Mouse (Mus musculus) CH12.LX (cell line): ENCODE measurements around the gene Csmd2. TPM values are rescaled to one million over a fixed set of nuclear protein-coding genes. Genes with fewer than 3 reads are reported as not detected.

ENCODE experiments used
- DNase-seq: peaks from one replicate; pipeline ENCODE4 v3.0.0-alpha.2; 2013; ENCODE audit errors: extremely low read depth
- H3K27ac ChIP-seq: 2 replicates; pipeline ENCODE4 v1.5.1; 2012; ENCODE audit warnings: low read depth, mild to moderate bottlenecking, control low read depth, moderate library complexity; ENCODE audit not compliant: insufficient read depth
- H3K27me3 ChIP-seq: replicated peaks from 2 replicates; pipeline ENCODE3; 2012; ENCODE audit warnings: inconsistent platforms
- H3K36me3 ChIP-seq, 2 experiments: replicated peaks in 1 of 2; 2 replicates each; pipeline versions ENCODE3 to v1.6.1; 2012; ENCODE audit warnings: inconsistent platforms in 1 of 2, low read length in 1 of 2, mild to moderate bottlenecking in 1 of 2, mixed read lengths in 1 of 2, moderate library complexity in 1 of 2; ENCODE audit not compliant: control insufficient read depth in 1 of 2, insufficient read depth in 1 of 2
- H3K4me1 ChIP-seq, 2 experiments: 2 replicates each; pipeline ENCODE4 v1.6.1; 2012; ENCODE audit warnings: inconsistent platforms in 1 of 2, moderate library complexity in 1 of 2; ENCODE audit not compliant: insufficient read depth in 2 of 2, control insufficient read depth in 1 of 2
- H3K4me2 ChIP-seq: 2 replicates; pipeline ENCODE4 v1.6.1; 2012; ENCODE audit warnings: low read depth, mild to moderate bottlenecking, control low read depth; ENCODE audit not compliant: poor library complexity, insufficient read depth, severe bottlenecking
- H3K4me3 ChIP-seq, 3 experiments: fragments of 150-350 bp in 1 of 3; sonication (generic) in 1 of 3; replicated peaks in 1 of 3; 2 replicates each; pipeline versions ENCODE3 to v1.5.1; 2011 to 2012; ENCODE audit warnings: low read depth in 2 of 3, low read length in 2 of 3, mild to moderate bottlenecking in 2 of 3, moderate library complexity in 2 of 3, control low read depth in 1 of 3, improper control_type of control experiment in 1 of 3, inconsistent platforms in 1 of 3, mixed read lengths in 1 of 3; ENCODE audit not compliant: poor library complexity in 1 of 3
- H3K79me2 ChIP-seq: replicated peaks from 2 replicates; pipeline ENCODE4 v1.6.1; 2012; ENCODE audit warnings: mild to moderate bottlenecking, moderate library complexity; ENCODE audit not compliant: control insufficient read depth, poor library complexity, insufficient read depth, severe bottlenecking; ENCODE audit errors: extremely low read depth
- H3K9ac ChIP-seq: 2 replicates; pipeline ENCODE4 v1.6.1; 2012; ENCODE audit warnings: low read depth, mild to moderate bottlenecking, control low read depth, moderate library complexity; ENCODE audit not compliant: insufficient read depth
- H3K9me3 ChIP-seq: replicated peaks from 2 replicates; pipeline ENCODE3; 2012; ENCODE audit warnings: low read length, inconsistent platforms, mixed read lengths
- ETS1 ChIP-seq: conservative IDR thresholded peaks from 2 replicates; pipeline ENCODE4 v1.6.1; 2012; ENCODE audit warnings: low read depth, mild to moderate bottlenecking, inconsistent platforms, low read length, improper control_type of control experiment, moderate library complexity
- MAFK ChIP-seq: IDR thresholded peaks from 2 replicates; pipeline ENCODE4 v1.6.1; 2011; ENCODE audit warnings: low read length, improper control_type of control experiment; ENCODE audit not compliant: insufficient replicate concordance
- MAZ ChIP-seq: IDR thresholded peaks from 2 replicates; pipeline ENCODE4 v1.6.1; 2012; ENCODE audit warnings: low read depth, mild to moderate bottlenecking, inconsistent platforms, low read length, improper control_type of control experiment, moderate library complexity
- MYC ChIP-seq: IDR thresholded peaks from 2 replicates; pipeline ENCODE4 v1.6.1; 2011; ENCODE audit warnings: low read depth, mild to moderate bottlenecking, improper control_type of control experiment, low read length
- NRF1 ChIP-seq: IDR thresholded peaks from 2 replicates; pipeline ENCODE4 v1.6.1; 2014; ENCODE audit warnings: low read depth, mild to moderate bottlenecking, inconsistent platforms, low read length, improper control_type of control experiment, moderate library complexity
- POLR2AphosphoS2 ChIP-seq: IDR thresholded peaks from 2 replicates; pipeline ENCODE4 v1.6.1; 2011; ENCODE audit warnings: low read depth, low read length, improper control_type of control experiment
- RAD21 ChIP-seq: IDR thresholded peaks from 2 replicates; pipeline ENCODE4 v1.6.1; 2011; ENCODE audit warnings: low read depth, mild to moderate bottlenecking, low read length, improper control_type of control experiment, moderate library complexity
- SIN3A ChIP-seq: IDR thresholded peaks from 2 replicates; pipeline ENCODE4 v1.6.1; 2012; ENCODE audit warnings: low read length, improper control_type of control experiment, inconsistent platforms
- SMC3 ChIP-seq: IDR thresholded peaks from 2 replicates; pipeline ENCODE4 v1.6.1; 2011; ENCODE audit warnings: low read depth, low read length, improper control_type of control experiment
- TBP ChIP-seq: conservative IDR thresholded peaks from 2 replicates; pipeline ENCODE4 v1.6.1; 2011; ENCODE audit warnings: low read depth, low read length, improper control_type of control experiment
- dilution Hi-C: fragments of 300-500 bp; cut with MboI; formaldehyde crosslinking; loops from 2 replicates; pipeline ENCODE4 v1.14.3; 2020; ENCODE audit warnings: low sequenced_read_pairs; ENCODE audit not compliant: extremely low pct_unique_long_range_greater_than_20kb, extremely low pct_ligation_motif_present
- in situ Hi-C: fragments of 300-500 bp; cut with MboI; formaldehyde crosslinking; loops from 3 replicates; pipeline ENCODE4 v1.14.3; 2019; ENCODE audit warnings: low sequenced_read_pairs, low pct_ligation_motif_present, low pct_unique_long_range_greater_than_20kb, mixed read lengths
- polyA plus RNA-seq: library from polyadenylated mRNA; unstranded; fragments of >175 nt; gene quantifications from 2 replicates; pipeline ENCODE4 v1.2.1, GENCODE M21; 2012; ENCODE audit warnings: low read depth; ENCODE audit not compliant: insufficient read length
- total RNA-seq, 2 experiments: library from RNA; depleted of rRNA; stranded (reverse); fragments of 300-350 nt in 1 of 2; fragments of >200 nt in 1 of 2; gene quantifications; 2 replicates each; pipeline ENCODE4 v1.2.3; 2012 to 2014

The Csmd2 gene
- total and polyA plus RNA-seq, 3 experiments = 0.08 to 0.80 TPM; not detected in 1

DNA sequence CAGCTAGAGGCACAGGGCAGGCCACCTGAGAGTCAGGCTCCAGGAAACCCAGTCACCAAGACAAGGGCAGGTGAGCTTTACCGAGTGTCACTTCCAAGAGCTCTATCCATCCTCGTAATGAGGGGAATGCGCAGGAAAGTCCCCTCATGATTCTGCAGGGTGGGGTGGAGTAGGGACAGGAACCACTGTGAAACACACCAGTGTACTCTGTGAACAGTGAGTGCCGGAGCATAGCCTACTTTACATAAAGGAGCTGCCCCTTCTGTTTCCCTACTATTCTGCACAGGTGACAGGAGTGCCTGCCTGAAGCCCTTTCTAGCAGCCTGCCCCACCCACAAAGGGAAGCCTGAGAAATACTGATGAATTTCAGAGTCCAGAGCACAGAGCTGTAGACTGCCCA is 605.6 kb downstream of the Csmd2 start:
- H3K36me3 ChIP-seq = peaks cover 39 to 82% of the 10 kb centered on the region in 2 experiments
- no peak for DNase-seq
- no peaks in the 10 kb centered on the region for H3K9me3 ChIP-seq
- no peaks in the 10 kb centered on the region for H3K27me3 ChIP-seq
- no peak overlapping the region for H3K4me3 ChIP-seq
- H3K79me2 ChIP-seq = no peaks in the 10 kb centered on the region
- no peak overlapping the region for H3K4me2 ChIP-seq
- no peak overlapping the region for H3K9ac ChIP-seq
- H3K4me1 ChIP-seq = peaks cover 2 to 24% of the 10 kb centered on the region in 2 experiments; a peak in 3 of 4 replicates
- dilution Hi-C loops = no loop called here
- in situ Hi-C loops = no loop called here
- no peak overlapping the region for H3K27ac ChIP-seq
- no peak for TF ChIP-seq TBP
- TF ChIP-seq SIN3A = no peak
- no peak for TF ChIP-seq SMC3
- TF ChIP-seq ETS1 = no peak

DNA sequence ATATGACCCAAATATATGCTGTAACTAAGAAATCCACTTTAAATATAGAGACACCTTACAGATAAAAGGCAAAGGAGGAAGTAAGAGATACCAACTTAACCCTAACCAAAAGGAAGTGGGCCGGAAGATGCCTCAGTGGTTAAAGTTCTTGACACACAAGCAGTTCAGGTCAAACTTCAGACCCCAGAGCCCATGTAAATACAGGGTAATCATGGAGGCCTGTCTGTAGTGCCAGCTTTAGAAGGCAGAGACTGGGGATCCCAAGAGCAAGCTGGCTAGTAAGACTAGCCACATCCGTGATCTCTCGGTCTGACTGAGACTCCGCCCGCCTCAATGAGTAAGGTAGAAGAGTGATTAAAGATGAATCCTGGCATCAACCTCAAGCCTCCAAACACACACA is 606.4 kb downstream of the Csmd2 start:
- H3K4me1 ChIP-seq = peaks cover 2 to 24% of the 10 kb centered on the region in 2 experiments; a peak in 3 of 4 replicates
- in situ Hi-C loops = no loop called here
- TF ChIP-seq MAFK (no peak), NRF1 (no peak), POLR2AphosphoS2 (no peak), MYC (no peak), MAZ (no peak), RAD21 (no peak)
- TF ChIP-seq, all 38 proteins: peak for 0
- Histone ChIP-seq H3K27me3 (no peaks in the 10 kb centered on the region), H3K36me3 (peaks cover 32 to 80% of the 10 kb centered on the region in 2 experiments), H3K79me2 (no peaks in the 10 kb centered on the region), H3K9ac (no peak overlapping the region), H3K4me2 (no peak overlapping the region), H3K4me3 (no peak overlapping the region), H3K27ac (no peak overlapping the region), H3K9me3 (no peaks in the 10 kb centered on the region)
- dilution Hi-C loops = no loop called here
- no peak for DNase-seq

DNA sequence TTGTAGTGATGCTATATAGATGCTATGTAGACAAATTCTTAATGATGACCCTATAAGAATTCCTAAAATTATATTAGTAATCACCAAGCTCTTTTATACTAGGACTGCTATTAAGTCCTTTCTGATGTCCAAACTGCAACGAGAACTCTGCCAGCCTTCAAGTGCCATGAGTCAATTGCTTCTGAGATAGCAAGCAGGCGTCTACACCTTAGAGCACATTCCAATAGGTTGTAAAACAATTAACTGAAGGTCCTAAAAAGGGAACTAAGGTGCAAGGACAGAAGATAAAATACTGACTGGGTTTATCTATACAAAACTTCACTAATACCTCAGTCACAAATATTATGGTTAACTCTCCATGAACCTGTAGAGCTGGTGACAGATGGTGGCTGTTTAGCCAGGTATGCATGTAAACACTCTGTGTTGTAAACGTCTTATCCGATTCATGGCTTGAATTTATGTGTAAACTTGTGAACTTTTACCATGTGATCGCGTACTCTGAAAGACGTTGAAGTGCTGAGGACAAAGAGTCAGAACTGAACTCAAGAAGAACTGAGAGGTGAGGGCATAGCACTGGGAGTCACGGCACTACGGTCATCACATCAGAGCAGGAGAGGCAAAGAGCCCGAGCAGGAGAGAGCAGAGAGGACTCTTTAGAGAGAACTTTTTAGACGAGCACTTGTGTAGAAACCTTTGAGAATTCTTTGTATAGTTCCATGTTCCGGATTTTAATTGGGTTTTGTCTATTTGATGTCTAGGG is 610.3 kb downstream of the Csmd2 start:
- Histone ChIP-seq H3K4me2 (no peak overlapping the region), H3K27ac (no peak overlapping the region), H3K4me1 (peaks cover 2 to 19% of the 10 kb centered on the region in 2 experiments; a peak in 3 of 4 replicates), H3K9me3 (no peaks in the 10 kb centered on the region), H3K4me3 (no peak overlapping the region), H3K36me3 (peaks cover 21 to 76% of the 10 kb centered on the region in 2 experiments), H3K27me3 (no peaks in the 10 kb centered on the region), H3K9ac (no peak overlapping the region), H3K79me2 (no peaks in the 10 kb centered on the region)
- DNase-seq = no peak
- in situ Hi-C loops = no loop called here
- TF ChIP-seq NRF1 = no peak
- dilution Hi-C loops = no loop called here
